ENCODE assay signal across 10 mouse cellular contexts in genomic region chr7:30456487-30456886, GRCm38 (mm10). TPM values are rescaled to one million over a fixed set of nuclear protein-coding genes. Genes with fewer than 3 reads are reported as not detected.
DNase-seq lines count a peak whose midpoint lies in the region; ATAC-seq and TF ChIP-seq lines count a peak whose summit lies in the region.
"Had no signal": no experiment of that assay in that cellular context is flagged by ENCODE, and none has a peak within 500 bp of the region (broad histone marks: within the 10 kb centered on the region; RNA-seq: fewer than 3 reads in every experiment).

No protein-coding gene starts in this region.

- WGBS in heart, embryonic 12.5 days: 3% methylated on average over 9 of the region's 9 CpGs
- 3% methylated on average over 9 of the region's 9 CpGs for WGBS in heart, adult 2 months
- WGBS in embryonic facial prominence, embryonic 10.5 days: 2% methylated on average over 9 of the region's 9 CpGs
- WGBS in hindbrain, embryonic 13.5 days: 1% methylated on average over 9 of the region's 9 CpGs
- 1% methylated on average over 9 of the region's 9 CpGs for WGBS in midbrain, embryonic 16.5 days

- intact Hi-C loops in heart, adult 2 months (cut with DNase I): no loop called here

- no peak for TF ChIP-seq EP300 in heart, adult 2 months (IDR thresholded peaks at IDR 0.05; ENCODE audit: insufficient read depth, low read depth, low read length)

- no peaks in the 10 kb centered on the region for H3K36me3 ChIP-seq in heart, embryonic 12.5 days
- H3K36me3 ChIP-seq in heart, adult 2 months (ENCODE audit: control insufficient read depth, insufficient read depth, low read length): no peaks in the 10 kb centered on the region
- no peaks in the 10 kb centered on the region for H3K36me3 ChIP-seq in embryonic facial prominence, embryonic 10.5 days (replicated peaks)
- H3K36me3 ChIP-seq in hindbrain, embryonic 13.5 days: no peaks in the 10 kb centered on the region
- H3K36me3 ChIP-seq in midbrain, embryonic 16.5 days (ENCODE audit: control insufficient read depth, insufficient read depth, low read length): no peaks in the 10 kb centered on the region

- H3K9me3 ChIP-seq in heart, embryonic 12.5 days (replicated peaks): 0 out of 2 replicates have a peak, but pooled peaks cover 8% of the 10 kb centered on the region
- H3K9me3 ChIP-seq in embryonic facial prominence, embryonic 10.5 days: no peaks in the 10 kb centered on the region
- H3K9me3 ChIP-seq in hindbrain, embryonic 13.5 days: no peaks in the 10 kb centered on the region
- H3K9me3 ChIP-seq in midbrain, embryonic 16.5 days (replicated peaks; ENCODE audit: control insufficient read depth, low read length, poor library complexity, severe bottlenecking): no peaks in the 10 kb centered on the region
- H3K9me3 ChIP-seq: megakaryocyte, embryonic 14.5 days had no signal

- TF ChIP-seq CTCF in heart, adult 2 months (IDR thresholded peaks at IDR 0.05): no peak

- H3K79me2 ChIP-seq in heart, adult 2 months (replicated peaks; ENCODE audit: control insufficient read depth, insufficient read depth, low read length): no peaks in the 10 kb centered on the region

- H3K4me1 ChIP-seq in heart, embryonic 12.5 days (replicated peaks): no peaks in the 10 kb centered on the region; the same call in none of the 2 replicates
- no peaks in the 10 kb centered on the region for H3K4me1 ChIP-seq in heart, adult 2 months (ENCODE audit: control insufficient read depth, insufficient read depth, low read length)
- H3K4me1 ChIP-seq in embryonic facial prominence, embryonic 10.5 days: peaks cover 26% of the 10 kb centered on the region
- peaks cover 49% of the 10 kb centered on the region for H3K4me1 ChIP-seq in hindbrain, embryonic 13.5 days (replicated peaks)
- peaks cover 27% of the 10 kb centered on the region for H3K4me1 ChIP-seq in midbrain, embryonic 16.5 days (ENCODE audit: control insufficient read depth, insufficient read depth, low read length)

- H3K27me3 ChIP-seq in heart, embryonic 12.5 days (replicated peaks): peaks cover 98% of the 10 kb centered on the region
- H3K27me3 ChIP-seq in heart, adult 2 months (ENCODE audit: control insufficient read depth, insufficient read depth, low read length): peaks cover 18% of the 10 kb centered on the region
- H3K27me3 ChIP-seq in embryonic facial prominence, embryonic 10.5 days (replicated peaks; ENCODE audit: low read depth, poor library complexity, severe bottlenecking): peaks cover 100% of the 10 kb centered on the region
- peaks cover 93% of the 10 kb centered on the region for H3K27me3 ChIP-seq in hindbrain, embryonic 13.5 days
- peaks cover 72% of the 10 kb centered on the region for H3K27me3 ChIP-seq in midbrain, embryonic 16.5 days (ENCODE audit: control insufficient read depth, insufficient read depth, low read depth, low read length)

- no peak overlapping the region for H3K27ac ChIP-seq in heart, embryonic 12.5 days (ENCODE audit: poor library complexity, severe bottlenecking)
- H3K27ac ChIP-seq in heart, adult 2 months: no peak overlapping the region
- H3K27ac ChIP-seq in embryonic facial prominence, embryonic 10.5 days (replicated peaks): no peak overlapping the region
- 0 out of 2 replicates have a peak overlapping the region, but pooled peaks have one; percentile 35 for H3K27ac ChIP-seq in hindbrain, embryonic 13.5 days
- no peak overlapping the region for H3K27ac ChIP-seq in midbrain, embryonic 16.5 days (ENCODE audit: low read length)

- no peak for DNase-seq in heart, adult 2 months
- DNase-seq in embryonic facial prominence, embryonic 10.5 days (ENCODE audit: low spot score): no peak
- DNase-seq in adrenal gland, adult 8-10 months: no peak
- no peak for DNase-seq in layer of hippocampus, postnatal 14 days (ENCODE audit: low spot score in 2 of 2)

- 0 out of 2 replicates have a peak overlapping the region, but pooled peaks have one; percentile 1 for H3K4me3 ChIP-seq in heart, embryonic 12.5 days
- H3K4me3 ChIP-seq in heart, adult 2 months: no peak overlapping the region
- H3K4me3 ChIP-seq in embryonic facial prominence, embryonic 10.5 days: peak overlapping the region; percentile 38
- H3K4me3 ChIP-seq in hindbrain, embryonic 13.5 days: peak overlapping the region; percentile 32
- peak overlapping the region; percentile 28; the same call in 1 of the 2 replicates for H3K4me3 ChIP-seq in midbrain, embryonic 16.5 days (ENCODE audit: low read depth, low read length)
- H3K4me3 ChIP-seq: megakaryocyte, embryonic 14.5 days had no signal

- no peak for TF ChIP-seq POLR2A in heart, adult 2 months (IDR thresholded peaks at IDR 0.05; ENCODE audit: insufficient read depth, low read depth, low read length)

- no peak for ATAC-seq in heart, embryonic 12.5 days (ENCODE audit: insufficient number of reproducible peaks, low FRiP score)
- no peak for ATAC-seq in hindbrain, embryonic 13.5 days (ENCODE audit: low FRiP score)
- no peak for ATAC-seq in midbrain, embryonic 16.5 days
- ATAC-seq in megakaryocyte progenitor cell, adult 5-6 weeks (replicated peaks; ENCODE audit: poor library complexity): no peak

- H3K4me2 ChIP-seq in heart, embryonic 12.5 days: 0 out of 2 replicates have a peak overlapping the region, but pooled peaks have one; percentile 32
- H3K4me2 ChIP-seq in hindbrain, embryonic 13.5 days: peak overlapping the region; percentile 57
- H3K4me2 ChIP-seq in midbrain, embryonic 16.5 days (ENCODE audit: low read length): peak overlapping the region; percentile 59

- H3K9ac ChIP-seq in heart, embryonic 12.5 days: no peak overlapping the region
- H3K9ac ChIP-seq in heart, adult 2 months (ENCODE audit: low read depth, low read length): no peak overlapping the region
- peak overlapping the region; percentile 63; the same call in 1 of the 2 replicates for H3K9ac ChIP-seq in hindbrain, embryonic 13.5 days
- H3K9ac ChIP-seq in midbrain, embryonic 16.5 days (ENCODE audit: low read depth, low read length): peak overlapping the region; percentile 30; the same call in 1 of the 2 replicates

RNA-seq across cellular contexts. Expression of gene Kirrel2, which starts 1.0 kb away (rescaled TPM):
- polyA plus RNA-seq in heart, embryonic 12.5 days (2016; fragmentation: Nextera tagmentation; extraction: Ambion mirVana): 1.1 and 1.3 TPM in 2 replicates
- total RNA-seq in heart, adult 2 months (2021): not detected
- polyA plus RNA-seq in heart, adult 2 months (2012; rRNA removed): not detected in 2 replicates
- 1.3 and 2.2 TPM in 2 replicates for polyA plus RNA-seq in embryonic facial prominence, embryonic 10.5 days (2016; fragmentation: Nextera tagmentation; extraction: Ambion mirVana)
- 6.6 and 10.0 TPM in 2 replicates for polyA plus RNA-seq in hindbrain, embryonic 13.5 days (2015; fragmentation: Nextera tagmentation; extraction: Ambion mirVana)
- polyA plus RNA-seq in midbrain, embryonic 16.5 days (2015; fragmentation: Nextera tagmentation; extraction: Ambion mirVana): 0.67 and 0.73 TPM in 2 replicates
- total RNA-seq in megakaryocyte progenitor cell, adult 5-6 weeks (2015): not detected in 2 replicates
- not detected in 2 replicates for total RNA-seq in megakaryocyte progenitor cell, adult 5-6 weeks (2017)
- total RNA-seq in adrenal gland, adult 8-10 months (2022): not detected
- 10 to 100 TPM in 1 of 2 experiments, 1 to 10 TPM in 1; 8.5 to 15.5 TPM for total RNA-seq in layer of hippocampus, postnatal 14 days (2021)

RNA-seq across cellular contexts. Expression of gene Nphs1, which starts 1.6 kb away (rescaled TPM):
- polyA plus RNA-seq in heart, embryonic 12.5 days (2016; fragmentation: Nextera tagmentation; extraction: Ambion mirVana): 0.06 and 0.23 TPM in 2 replicates
- total RNA-seq in heart, adult 2 months (2021): not detected
- 0.04 TPM in 1 of 2 replicates, not detected in the other for polyA plus RNA-seq in heart, adult 2 months (2012; rRNA removed)
- 0.15 and 0.63 TPM in 2 replicates for polyA plus RNA-seq in embryonic facial prominence, embryonic 10.5 days (2016; fragmentation: Nextera tagmentation; extraction: Ambion mirVana)
- polyA plus RNA-seq in hindbrain, embryonic 13.5 days (2015; fragmentation: Nextera tagmentation; extraction: Ambion mirVana): 0.94 and 1.8 TPM in 2 replicates
- polyA plus RNA-seq in midbrain, embryonic 16.5 days (2015; fragmentation: Nextera tagmentation; extraction: Ambion mirVana): 0.46 and 0.50 TPM in 2 replicates
- 0.27 TPM in 1 of 2 replicates, not detected in the other for total RNA-seq in megakaryocyte progenitor cell, adult 5-6 weeks (2015)
- 0.58 and 0.95 TPM in 2 replicates for total RNA-seq in megakaryocyte progenitor cell, adult 5-6 weeks (2017)
- not detected for total RNA-seq in adrenal gland, adult 8-10 months (2022)
- total RNA-seq in layer of hippocampus, postnatal 14 days (2021): 1 to 10 TPM; 1.2 to 1.3 TPM
- polyA plus RNA-seq: heart, postnatal 0 days had no signal

RNA-seq across cellular contexts. Expression of gene Aplp1, which starts 11.2 kb away (rescaled TPM):
- 41.6 and 43.4 TPM in 2 replicates for polyA plus RNA-seq in heart, embryonic 12.5 days (2016; fragmentation: Nextera tagmentation; extraction: Ambion mirVana)
- 1 to 10 TPM; 3.2 to 3.5 TPM for total RNA-seq in heart, adult 2 months (2021)
- polyA plus RNA-seq in heart, adult 2 months (2012; rRNA removed): 3.6 and 6.2 TPM in 2 replicates
- polyA plus RNA-seq in embryonic facial prominence, embryonic 10.5 days (2016; fragmentation: Nextera tagmentation; extraction: Ambion mirVana): 28.6 and 32.3 TPM in 2 replicates
- 583 and 599 TPM in 2 replicates for polyA plus RNA-seq in hindbrain, embryonic 13.5 days (2015; fragmentation: Nextera tagmentation; extraction: Ambion mirVana)
- polyA plus RNA-seq in midbrain, embryonic 16.5 days (2015; fragmentation: Nextera tagmentation; extraction: Ambion mirVana): 761 and 788 TPM in 2 replicates
- not detected in 2 replicates for total RNA-seq in megakaryocyte progenitor cell, adult 5-6 weeks (2015)
- total RNA-seq in megakaryocyte progenitor cell, adult 5-6 weeks (2017): not detected in 2 replicates
- 10 to 100 TPM; 45.2 to 59.3 (median 46.7) TPM for total RNA-seq in adrenal gland, adult 8-10 months (2022)
- total RNA-seq in layer of hippocampus, postnatal 14 days (2021): 100 to 1,000 TPM; 981 to 987 TPM

RNA-seq across cellular contexts. Expression of gene Nfkbid, which starts 35.0 kb away (rescaled TPM):
- 0.95 and 1.3 TPM in 2 replicates for polyA plus RNA-seq in heart, embryonic 12.5 days (2016; fragmentation: Nextera tagmentation; extraction: Ambion mirVana)
- under 1 TPM; 0.47 to 0.66 TPM for total RNA-seq in heart, adult 2 months (2021)
- polyA plus RNA-seq in heart, adult 2 months (2012; rRNA removed): 0.94 and 1.3 TPM in 2 replicates
- polyA plus RNA-seq in embryonic facial prominence, embryonic 10.5 days (2016; fragmentation: Nextera tagmentation; extraction: Ambion mirVana): 1.1 and 1.8 TPM in 2 replicates
- polyA plus RNA-seq in hindbrain, embryonic 13.5 days (2015; fragmentation: Nextera tagmentation; extraction: Ambion mirVana): 2.0 TPM in 2 replicates
- polyA plus RNA-seq in midbrain, embryonic 16.5 days (2015; fragmentation: Nextera tagmentation; extraction: Ambion mirVana): 2.7 and 2.9 TPM in 2 replicates
- total RNA-seq in megakaryocyte progenitor cell, adult 5-6 weeks (2015): 14.1 and 24.0 TPM in 2 replicates
- 5.3 and 13.7 TPM in 2 replicates for total RNA-seq in megakaryocyte progenitor cell, adult 5-6 weeks (2017)
- total RNA-seq in adrenal gland, adult 8-10 months (2022): 1 to 10 TPM in 3 of 4 experiments, under 1 TPM in 1; 0.73 to 2.4 (median 1.7) TPM
- total RNA-seq in layer of hippocampus, postnatal 14 days (2021): 1 to 10 TPM; 3.7 to 3.8 TPM

RNA-seq across cellular contexts. Expression of gene Hcst, which starts 36.8 kb away (rescaled TPM):
- 1.1 TPM in 1 of 2 replicates, not detected in the other for polyA plus RNA-seq in heart, embryonic 12.5 days (2016; fragmentation: Nextera tagmentation; extraction: Ambion mirVana)
- under 1 TPM in 1 of 2 experiments, not detected in 1; 0.59 TPM for total RNA-seq in heart, adult 2 months (2021)
- 4.8 TPM in 1 of 2 replicates, not detected in the other for polyA plus RNA-seq in heart, adult 2 months (2012; rRNA removed)
- not detected in 2 replicates for polyA plus RNA-seq in embryonic facial prominence, embryonic 10.5 days (2016; fragmentation: Nextera tagmentation; extraction: Ambion mirVana)
- polyA plus RNA-seq in hindbrain, embryonic 13.5 days (2015; fragmentation: Nextera tagmentation; extraction: Ambion mirVana): 0.52 and 0.88 TPM in 2 replicates
- not detected in 2 replicates for polyA plus RNA-seq in midbrain, embryonic 16.5 days (2015; fragmentation: Nextera tagmentation; extraction: Ambion mirVana)
- total RNA-seq in megakaryocyte progenitor cell, adult 5-6 weeks (2015): 28.1 and 30.3 TPM in 2 replicates
- total RNA-seq in megakaryocyte progenitor cell, adult 5-6 weeks (2017): 10.0 and 12.7 TPM in 2 replicates
- total RNA-seq in adrenal gland, adult 8-10 months (2022): 1 to 10 TPM in 3 of 4 experiments, under 1 TPM in 1; 0.98 to 2.3 (median 1.4) TPM
- not detected for total RNA-seq in layer of hippocampus, postnatal 14 days (2021)

Comparison
In these comparisons a context has a peak if more than half of its experiments do, and no peak if none do; other contexts are left out.
1. H3K9ac ChIP-seq: peak in hindbrain, embryonic 13.5 days (single experiment) and midbrain, embryonic 16.5 days (single experiment); none in heart, embryonic 12.5 days (single experiment) and heart, adult 2 months (single experiment).
2. RNA of gene Aplp1, which starts 11.2 kb away (polyA plus RNA-seq): 761 to 788 TPM in midbrain, embryonic 16.5 days and 583 to 599 TPM in hindbrain, embryonic 13.5 days; 41.6 to 43.4 TPM in heart, embryonic 12.5 days, 28.6 to 32.3 TPM in embryonic facial prominence, embryonic 10.5 days and 3.6 to 6.2 TPM in heart, adult 2 months; every median in the first group is over 10 times any median in the second.
3. Peak in every context shown above with its lines, with median percentiles within 50 percentile points of each other: H3K4me2 ChIP-seq.